Mouse (Mus musculus) testis, adult 2 months (tissue): Measurements from ENCODE around the gene Ksr2. TPM values are rescaled to one million over a fixed set of nuclear protein-coding genes. Genes with fewer than 3 reads are reported as not detected.
A peak's percentile ranks its signal among the peaks of the same experiment; 100 is the strongest.
"Not testable (repeated sequence)": the region's sequence is repeated elsewhere in the genome, so short reads cannot be mapped to it uniquely, and the experiment has no call there.

Experiments used
- H3K27ac ChIP-seq: fragments of 200-500 bp; 2 replicates; pipeline ENCODE4 v1.5.1; 2012; ENCODE audit warnings: low read depth, low read length; ENCODE audit not compliant: control insufficient read depth, insufficient read depth
- H3K27me3 ChIP-seq: fragments of 200-500 bp; 2 replicates; pipeline ENCODE4 v1.6.1; 2012; ENCODE audit warnings: mild to moderate bottlenecking, low read length, moderate library complexity; ENCODE audit not compliant: control insufficient read depth, insufficient read depth
- H3K36me3 ChIP-seq: fragments of 200-500 bp; 2 replicates; pipeline ENCODE4 v1.6.1; 2012; ENCODE audit warnings: mild to moderate bottlenecking, low read length; ENCODE audit not compliant: control insufficient read depth, insufficient read depth
- H3K4me1 ChIP-seq: fragments of 200-500 bp; 2 replicates; pipeline ENCODE4 v1.6.1; 2012; ENCODE audit warnings: low read length; ENCODE audit not compliant: control insufficient read depth, insufficient read depth
- H3K4me3 ChIP-seq: fragments of 200-500 bp; 2 replicates; pipeline ENCODE4 v1.5.1; 2012; ENCODE audit warnings: low read depth, mild to moderate bottlenecking, low read length, moderate library complexity, mixed read lengths; ENCODE audit not compliant: control insufficient read depth
- CTCF ChIP-seq: fragments of 200-500 bp; IDR thresholded peaks from 2 replicates; pipeline ENCODE4 v1.5.1; 2012; ENCODE audit warnings: low read depth, mild to moderate bottlenecking, inconsistent platforms, low read length, moderate library complexity; ENCODE audit not compliant: control insufficient read depth, insufficient read depth, insufficient replicate concordance
- POLR2A ChIP-seq: fragments of 200-500 bp; IDR thresholded peaks from 2 replicates; pipeline ENCODE4 v1.6.1; 2012; ENCODE audit warnings: low read depth, mild to moderate bottlenecking, inconsistent platforms, low read length, moderate library complexity; ENCODE audit not compliant: control insufficient read depth
- polyA plus RNA-seq: library from polyadenylated mRNA; depleted of rRNA; stranded (reverse); fragments of >200 nt; gene quantifications from 2 replicates; pipeline ENCODE4 v1.2.3, GENCODE M21; 2012

Ksr2 gene
- polyA plus RNA-seq, 1 experiment: 2.0 TPM

DNA sequence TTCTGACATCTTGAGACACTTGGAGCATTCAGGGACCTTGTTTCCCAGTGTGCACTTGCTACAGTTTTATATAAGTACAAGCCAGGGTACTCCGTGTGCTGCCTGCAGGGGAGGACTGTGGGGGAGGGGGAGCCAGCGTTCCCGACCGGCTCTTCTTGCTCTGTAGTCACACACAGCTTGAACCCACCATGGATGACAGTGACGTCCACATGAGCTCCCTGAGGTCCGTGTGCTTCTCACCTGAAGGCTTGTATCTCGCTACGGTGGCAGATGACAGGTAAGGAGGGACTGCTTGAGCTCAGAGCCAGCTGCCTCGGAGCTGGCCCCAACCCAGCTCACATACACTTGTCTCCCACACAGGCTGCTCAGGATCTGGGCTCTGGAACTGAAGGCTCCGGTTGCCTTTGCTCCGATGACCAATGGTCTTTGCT is 37.5 kb upstream of the Ksr2 start:
- TF ChIP-seq CTCF (no peak), POLR2A (no peak)
- H3K36me3 ChIP-seq: no peaks in the 10 kb centered on the region; the same call in 1 of the 2 replicates
- no peaks in the 10 kb centered on the region for H3K27me3 ChIP-seq
- H3K27ac ChIP-seq: no peak overlapping the region
- no peak overlapping the region for H3K4me3 ChIP-seq
- no peaks in the 10 kb centered on the region for H3K4me1 ChIP-seq

DNA sequence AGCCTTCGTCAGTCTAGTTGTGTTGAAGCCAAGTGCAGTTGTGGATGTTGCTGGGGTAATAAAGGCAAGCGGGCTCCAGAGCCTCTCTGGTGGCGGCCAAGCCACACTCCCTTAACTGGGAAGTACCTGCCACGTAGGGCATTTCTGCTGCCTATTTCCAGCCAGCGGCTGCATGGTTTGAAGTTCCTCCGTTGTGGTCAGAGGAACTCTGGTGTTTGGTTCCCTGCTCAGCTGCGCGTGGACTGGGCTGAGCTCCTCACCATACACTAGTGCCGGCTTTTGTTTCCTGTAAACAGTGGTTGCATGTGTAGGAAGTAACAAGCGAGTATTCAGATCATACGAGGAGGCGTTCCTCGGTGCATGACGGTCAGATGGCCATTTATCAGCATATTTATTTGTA is 36.1 kb upstream of the Ksr2 start:
- not testable (repeated sequence) for H3K27ac ChIP-seq, H3K4me3 ChIP-seq, H3K4me1 ChIP-seq, H3K27me3 ChIP-seq, H3K36me3 ChIP-seq

DNA sequence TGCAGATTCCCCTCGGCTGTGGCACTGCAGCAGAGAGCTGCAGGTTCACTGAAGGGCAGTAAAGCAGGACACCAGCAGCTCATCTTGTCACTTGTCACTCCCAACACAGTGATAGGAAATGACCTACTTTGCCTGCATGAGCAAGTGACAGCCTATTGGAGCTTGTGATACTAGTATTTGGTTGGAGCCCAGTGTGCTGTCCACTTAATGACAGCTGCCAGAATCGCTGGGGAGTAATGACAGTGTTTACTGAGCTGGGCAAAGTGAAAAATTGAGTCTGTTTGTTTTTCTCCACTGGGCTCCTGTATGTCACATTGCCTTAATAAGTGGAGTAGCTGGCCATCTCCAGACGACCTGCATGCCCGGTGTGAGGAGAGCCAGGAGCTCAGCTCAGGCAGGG is 33.6 kb upstream of the Ksr2 start:
- Histone ChIP-seq H3K36me3 (no peaks in the 10 kb centered on the region), H3K4me1 (peaks cover 7% of the 10 kb centered on the region), H3K4me3 (no peak overlapping the region), H3K27ac (no peak overlapping the region), H3K27me3 (no peaks in the 10 kb centered on the region)
- no peak for TF ChIP-seq CTCF
- no peak for TF ChIP-seq POLR2A

DNA sequence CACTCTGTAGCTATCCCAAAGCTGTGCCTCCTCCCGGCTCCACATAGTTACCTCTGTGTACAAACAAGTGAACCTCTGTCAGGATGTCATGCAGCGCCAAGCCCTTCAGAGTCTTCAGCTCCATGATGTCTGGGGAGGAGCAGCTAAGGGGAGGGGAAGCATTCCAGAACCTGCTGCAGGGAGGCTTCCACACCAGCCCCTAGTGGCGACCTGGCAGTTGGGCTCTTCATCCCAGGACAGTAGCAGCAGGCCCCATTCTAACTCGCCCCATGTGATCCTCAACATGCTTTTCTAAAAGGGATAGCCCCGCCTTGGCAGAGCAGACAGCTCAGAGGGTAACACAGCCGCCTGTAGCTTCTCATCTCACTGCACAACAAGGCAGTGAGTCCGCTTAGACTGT is 32.0 kb upstream of the Ksr2 start:
- TF ChIP-seq CTCF (no peak), POLR2A (no peak)
- no peaks in the 10 kb centered on the region for H3K36me3 ChIP-seq
- no peaks in the 10 kb centered on the region for H3K27me3 ChIP-seq
- no peak overlapping the region for H3K27ac ChIP-seq
- H3K4me1 ChIP-seq: peaks cover 7% of the 10 kb centered on the region
- no peak overlapping the region for H3K4me3 ChIP-seq

DNA sequence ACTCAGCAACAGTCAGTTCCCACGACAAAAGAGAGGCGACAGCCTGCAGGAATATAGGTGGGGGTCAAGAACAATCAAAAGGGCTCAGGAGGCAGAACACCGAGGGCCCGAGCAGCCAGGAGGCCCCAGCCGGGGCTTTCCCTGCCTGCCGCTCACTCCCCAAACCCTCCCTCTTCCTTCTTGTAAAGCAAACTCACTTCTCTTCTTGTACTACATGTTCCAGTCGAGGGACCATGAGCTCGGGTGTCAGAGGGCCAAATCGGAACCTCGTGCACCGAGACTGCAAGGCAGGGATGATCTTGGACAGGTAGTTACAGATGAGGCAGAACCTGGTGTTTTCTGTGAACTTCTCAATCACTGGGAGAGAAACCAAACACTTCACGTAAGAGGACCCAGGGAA is 30.6 kb upstream of the Ksr2 start:
- Histone ChIP-seq H3K27me3 (no peaks in the 10 kb centered on the region), H3K27ac (no peak overlapping the region)
- no peak for TF ChIP-seq CTCF
- TF ChIP-seq POLR2A: no peak

DNA sequence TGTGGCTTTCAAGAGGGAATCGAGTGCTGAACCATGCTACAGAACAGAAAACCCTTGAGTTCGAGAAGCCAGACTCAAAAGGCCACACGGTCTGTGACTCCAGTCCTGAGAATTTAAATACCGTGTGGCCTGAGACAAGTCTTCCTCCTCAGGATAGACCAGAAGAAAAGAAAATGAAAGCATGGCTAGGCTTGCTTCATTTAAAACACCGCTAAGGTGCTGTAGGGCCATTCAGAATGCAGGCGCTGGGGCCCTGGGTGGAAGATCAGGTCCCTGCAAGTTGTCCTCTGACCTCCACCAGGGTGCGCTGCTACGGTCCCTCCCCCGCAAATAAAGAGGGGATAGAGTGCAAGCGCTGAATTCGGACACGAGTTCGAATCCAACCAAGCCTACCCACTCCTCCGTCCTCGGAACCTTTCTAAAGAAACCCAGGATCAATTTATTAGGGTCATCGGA is 25.5 kb upstream of the Ksr2 start:
- H3K27ac ChIP-seq: no peak overlapping the region
- H3K36me3 ChIP-seq: no peaks in the 10 kb centered on the region
- peaks cover 4% of the 10 kb centered on the region for H3K4me1 ChIP-seq
- peak overlapping the region; percentile 93 for H3K4me3 ChIP-seq
- TF ChIP-seq CTCF (peak; percentile 29; the same call in 1 of the 2 replicates), POLR2A (no peak)
- no peaks in the 10 kb centered on the region for H3K27me3 ChIP-seq

More for the DNA sequence above, 30.6 kb upstream of the Ksr2 start:
- Histone ChIP-seq H3K4me1 (peaks cover 9% of the 10 kb centered on the region), H3K36me3 (no peaks in the 10 kb centered on the region), H3K4me3 (no peak overlapping the region)

DNA sequence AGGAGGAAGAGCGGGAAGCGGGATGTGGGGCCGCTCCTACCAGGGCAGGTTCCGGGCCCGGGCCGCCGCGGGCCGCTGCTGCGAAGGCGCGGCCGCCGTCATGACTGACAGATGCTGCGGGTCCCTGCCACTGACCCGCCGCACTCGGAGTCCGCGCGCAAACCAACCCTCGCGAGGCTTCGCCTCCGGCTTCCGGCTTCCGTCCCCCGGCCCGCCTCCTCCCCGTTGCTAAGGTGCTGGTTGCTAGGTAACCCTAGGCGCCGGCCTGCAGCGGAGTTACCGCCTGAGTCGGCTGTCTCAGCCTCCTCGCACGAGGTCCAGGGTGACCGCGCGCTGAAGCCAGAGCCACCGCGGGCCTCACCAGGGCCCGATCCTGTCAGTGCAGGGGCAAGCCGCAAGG is 24.9 kb upstream of the Ksr2 start, which contains the start of gene Rfc5:
Rfc5 (minus strand) TSS at position 171 of the 400 bp plus-strand sequence.
- H3K27ac ChIP-seq: no peak within 1 kb of the TSS; the same call in 1 of the 2 replicates
- peaks cover 4% of the 10 kb centered on the region for H3K4me1 ChIP-seq
- peak; percentile 54; the same call in 1 of the 2 replicates for TF ChIP-seq POLR2A
- TF ChIP-seq CTCF: no peak
- peak within 1 kb of the TSS; percentile 93 for H3K4me3 ChIP-seq
- no peaks in the 10 kb centered on the region for H3K27me3 ChIP-seq
- no peaks in the 10 kb centered on the region for H3K36me3 ChIP-seq

DNA sequence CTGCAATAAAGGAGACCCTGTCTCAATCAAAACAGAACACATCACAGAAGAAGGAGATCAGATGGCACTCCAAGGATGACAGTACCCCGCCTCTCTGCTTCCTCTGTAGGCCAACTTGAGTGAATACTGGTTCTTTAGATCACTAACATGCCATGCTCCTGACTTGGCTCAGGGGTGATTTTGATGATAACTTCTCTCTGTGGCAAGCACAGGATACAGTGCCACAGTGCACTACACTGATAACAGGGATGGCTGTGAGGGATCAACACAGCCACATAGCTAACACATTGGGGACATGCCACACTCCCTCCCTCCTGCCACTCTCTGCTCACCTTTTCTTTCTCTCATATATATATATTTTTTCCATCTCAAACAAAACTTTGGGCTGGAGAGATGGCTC is 22.9 kb upstream of the Ksr2 start:
- Histone ChIP-seq H3K4me3 (no peak overlapping the region), H3K27ac (no peak overlapping the region), H3K4me1 (peaks cover 4% of the 10 kb centered on the region), H3K36me3 (no peaks in the 10 kb centered on the region), H3K27me3 (no peaks in the 10 kb centered on the region)
- TF ChIP-seq CTCF (no peak), POLR2A (no peak)
